Mouse (Mus musculus): ENCODE data around the gene Armcx5. TPM values are rescaled to one million over a fixed set of nuclear protein-coding genes. Genes with fewer than 3 reads are reported as not detected.

The Armcx5 gene
- total RNA-seq, 2 experiments from 2014 or later, result 4.4 to 6.3 TPM

Small RNA genes lying within 50 kb of the gene (microRNA-seq; reads per million reads assigned to microRNA genes)
- 0 reads per million in 2 experiments for gene Mir1970
- 0 reads per million in 2 experiments for gene Mir7646

Other genes starting within 250 kb of the Armcx5 start
- gene AV320801, start 248.1 kb upstream of the Armcx5 start, total RNA-seq (2021), result not detected
- gene Nxf7, start 144.0 kb upstream of the Armcx5 start, total RNA-seq (2021), result under 1 TPM in 1 of 2 experiments, not detected in 1; 0.25 TPM
- gene Prame, start 115.0 kb upstream of the Armcx5 start, total RNA-seq (2021), result not detected
- not detected for gene Tcp11x2, start 48.9 kb upstream of the Armcx5 start, total RNA-seq (2021)
- not detected for gene Tmsb15a, start 17.5 kb upstream of the Armcx5 start, total RNA-seq (2021)
- 10 to 100 TPM; 22.0 to 29.1 TPM for gene Gprasp1, start within 50 bp of the Armcx5 start, total RNA-seq (2021)
- gene Bhlhb9, start 54.9 kb downstream of the Armcx5 start, total RNA-seq (2021), result 10 to 100 TPM; 18.7 to 21.9 TPM
- gene Gprasp2, start 96.3 kb downstream of the Armcx5 start, total RNA-seq (2021), result 1 to 10 TPM; 5.6 to 6.3 TPM